Mouse (Mus musculus) ovary, postnatal 36 days (tissue): ENCODE data around the gene Nfatc4.
A peak's percentile ranks its signal among the peaks of the same experiment; 100 is the strongest.

Experiments
- DNase-seq: peaks from one replicate; pipeline ENCODE4 v3.0.0; 2022; ENCODE audit warnings: low spot score, mixed read lengths

Nfatc4 gene

DNA sequence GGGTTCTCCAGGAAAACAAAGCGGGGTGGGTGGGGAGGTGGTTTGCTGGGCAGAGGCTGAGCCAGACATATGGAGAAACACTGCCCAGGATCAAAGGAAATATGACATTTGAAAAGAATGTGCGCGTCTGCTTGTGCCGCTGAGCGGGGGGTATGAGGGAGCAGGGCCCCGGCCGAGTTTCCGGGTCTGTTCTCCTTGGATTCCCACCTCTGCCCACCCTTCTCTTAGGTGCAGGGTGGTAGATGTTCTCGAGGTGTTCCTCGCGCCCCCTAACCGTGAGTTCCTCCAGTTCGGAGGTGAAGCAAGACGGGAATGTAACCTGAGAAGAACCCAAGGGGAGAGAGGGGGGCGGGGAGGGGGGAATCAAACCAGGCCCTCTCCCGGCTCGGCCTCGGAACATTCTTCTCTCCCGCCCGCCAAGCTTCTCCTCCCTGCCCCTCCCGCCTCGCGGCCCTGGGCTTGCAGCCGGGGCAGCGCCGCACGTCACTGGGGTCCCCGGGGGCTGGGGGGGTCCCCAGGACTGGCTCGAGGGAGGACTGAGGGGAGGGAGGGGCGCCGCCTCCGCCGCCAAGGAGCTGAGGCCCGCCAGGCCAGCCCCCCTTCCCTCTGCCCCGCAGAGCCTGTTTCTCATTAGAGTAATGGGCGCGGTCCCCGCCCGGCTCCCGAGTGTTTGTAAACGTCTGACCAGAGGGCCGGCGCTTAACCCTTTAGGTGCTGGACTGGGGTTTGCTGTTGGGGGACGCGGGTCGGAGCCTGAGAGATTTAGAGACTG lies at the start of gene Nfatc4:
Nfatc4 (plus strand) TSS at position 154 of the 772 bp plus-strand sequence.
- peak; percentile 82 for DNase-seq

DNA sequence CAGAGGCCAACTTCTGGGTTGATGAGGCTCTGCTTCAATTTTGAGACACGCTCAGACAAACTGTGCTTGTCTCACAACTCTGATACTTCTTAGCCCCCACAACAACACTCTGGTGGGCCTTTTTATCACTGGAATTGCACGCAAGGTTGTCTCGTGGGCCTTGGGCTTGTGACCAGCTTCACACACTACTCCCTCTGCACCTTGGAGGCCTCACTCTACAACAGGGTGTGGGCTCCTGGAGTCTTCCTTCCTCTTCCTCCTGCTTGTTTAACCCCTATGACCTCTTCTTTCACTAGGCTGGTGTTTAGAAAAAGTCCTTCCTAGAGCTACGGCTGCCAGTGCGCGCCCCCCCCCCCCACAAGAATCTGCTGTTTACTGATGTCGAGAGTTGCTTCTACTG lies 46.2 kb upstream of the Nfatc4 start:
- no peak for DNase-seq

DNA sequence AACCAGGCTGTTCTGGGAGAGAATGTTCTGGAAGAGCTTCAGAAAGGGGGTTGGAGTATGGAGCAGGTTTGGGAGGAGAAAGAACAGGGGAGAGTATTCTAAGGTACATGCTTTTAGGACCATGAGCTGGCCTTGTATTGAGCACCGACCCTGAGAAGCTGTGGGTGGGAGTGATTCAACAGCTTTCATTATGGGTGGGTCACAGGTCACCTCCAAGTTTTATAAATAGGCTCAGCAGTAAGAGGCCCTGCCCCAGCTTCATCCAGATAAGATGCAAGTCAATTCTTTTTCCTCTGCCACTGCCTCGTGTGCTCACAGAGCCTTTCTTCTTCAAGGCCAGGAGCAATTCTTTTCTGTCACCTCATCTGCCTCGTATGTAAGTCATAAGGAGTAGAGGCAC lies 45.8 kb upstream of the Nfatc4 start:
- no peak for DNase-seq

DNA sequence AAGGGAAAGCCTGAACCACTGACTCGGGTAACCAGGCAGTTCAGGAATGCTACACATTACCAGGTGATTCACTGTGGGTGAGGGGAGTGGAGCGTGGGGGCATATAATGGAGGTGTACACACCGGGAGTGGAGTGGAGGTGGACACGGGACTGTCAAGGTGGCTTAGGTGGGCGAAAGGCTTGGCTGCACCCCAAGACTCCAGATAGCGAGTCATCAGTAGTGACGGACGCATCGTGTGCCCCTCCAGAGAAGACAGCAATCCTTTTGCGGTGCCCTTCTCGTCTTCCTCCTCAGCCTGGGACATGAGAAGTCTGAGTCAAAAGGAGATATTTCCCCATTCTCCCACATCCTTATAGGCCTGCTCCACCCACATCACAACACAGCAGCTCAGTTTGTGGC lies 45.1 kb upstream of the Nfatc4 start:
- no peak for DNase-seq

DNA sequence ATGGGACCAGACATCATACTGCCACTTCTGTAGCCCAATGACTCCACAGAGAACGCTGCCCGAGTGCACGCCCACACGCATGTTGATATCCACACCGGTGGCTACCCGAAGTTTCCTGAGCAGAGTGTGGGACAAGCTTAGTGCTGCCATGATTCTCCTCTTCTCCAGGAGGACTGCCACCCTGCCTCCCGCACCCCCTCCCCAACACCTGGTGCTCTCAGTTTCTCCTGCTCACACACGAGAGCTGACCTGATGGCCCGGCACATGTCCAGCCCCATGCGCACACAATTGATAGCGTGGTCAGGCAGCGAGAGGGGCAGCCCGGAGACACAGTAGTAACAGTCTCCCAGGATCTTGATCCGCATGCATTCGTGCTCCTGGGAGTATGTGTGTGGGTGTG lies 44.3 kb upstream of the Nfatc4 start:
- no peak for DNase-seq

DNA sequence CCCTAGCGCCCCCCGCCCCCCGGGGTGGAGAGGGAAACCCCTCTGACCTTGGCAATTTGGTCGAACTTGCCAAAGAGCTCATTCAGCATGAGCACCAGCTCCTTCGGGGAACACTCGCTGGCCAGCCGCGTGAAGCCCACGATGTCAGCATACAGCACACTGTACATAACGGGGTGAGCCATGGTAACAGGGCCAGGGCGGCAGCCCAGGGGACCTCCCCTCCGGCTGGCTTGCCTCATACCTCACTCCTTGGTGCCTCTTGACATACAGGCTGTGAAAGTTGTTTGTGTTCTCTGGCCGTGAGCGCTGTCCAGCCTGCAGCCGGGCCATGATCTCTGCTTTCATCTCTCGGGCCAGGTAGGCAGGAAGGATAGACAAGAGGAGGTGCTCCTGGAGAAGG lies 43.3 kb upstream of the Nfatc4 start:
- DNase-seq: no peak

DNA sequence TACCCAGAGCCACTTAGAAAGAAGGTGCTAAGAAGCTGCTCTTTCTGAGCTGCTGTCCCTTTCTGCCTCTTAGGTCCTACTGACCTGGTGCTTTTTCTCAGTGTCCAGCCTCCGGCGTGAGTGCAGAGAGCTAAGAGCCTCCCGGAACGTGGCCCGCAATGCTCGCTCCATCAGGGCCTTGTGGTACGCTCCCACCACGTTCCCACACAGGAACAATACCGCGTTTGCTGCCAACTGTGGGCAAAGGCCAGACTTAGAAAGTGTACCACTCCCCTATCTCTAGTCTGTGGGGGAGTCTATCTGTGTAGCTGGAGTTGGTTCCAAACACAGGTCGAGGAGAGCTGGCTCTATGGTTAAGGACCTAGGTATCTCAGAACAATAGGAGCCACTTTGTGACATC lies 42.2 kb upstream of the Nfatc4 start:
- no peak for DNase-seq

DNA sequence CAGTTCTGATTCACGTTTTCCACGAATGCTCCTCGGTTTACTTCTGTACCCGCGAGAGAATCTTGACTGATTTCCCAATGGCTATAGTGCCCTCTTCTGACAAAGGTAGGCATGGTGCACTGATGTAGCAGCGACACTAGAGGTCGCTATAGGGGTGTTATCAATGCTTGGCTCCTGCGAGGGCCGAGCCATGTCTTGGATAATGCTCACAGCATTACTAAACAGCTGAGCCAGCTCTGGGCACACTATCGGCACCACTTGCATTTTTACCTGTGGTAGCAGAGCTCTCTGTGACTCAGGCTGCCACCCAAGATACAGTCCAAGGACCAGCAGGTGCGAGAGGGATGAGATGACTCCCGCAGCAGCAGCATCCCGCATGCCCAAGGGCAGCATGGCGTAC lies 41.6 kb upstream of the Nfatc4 start:
- peak; percentile 36 for DNase-seq

DNA sequence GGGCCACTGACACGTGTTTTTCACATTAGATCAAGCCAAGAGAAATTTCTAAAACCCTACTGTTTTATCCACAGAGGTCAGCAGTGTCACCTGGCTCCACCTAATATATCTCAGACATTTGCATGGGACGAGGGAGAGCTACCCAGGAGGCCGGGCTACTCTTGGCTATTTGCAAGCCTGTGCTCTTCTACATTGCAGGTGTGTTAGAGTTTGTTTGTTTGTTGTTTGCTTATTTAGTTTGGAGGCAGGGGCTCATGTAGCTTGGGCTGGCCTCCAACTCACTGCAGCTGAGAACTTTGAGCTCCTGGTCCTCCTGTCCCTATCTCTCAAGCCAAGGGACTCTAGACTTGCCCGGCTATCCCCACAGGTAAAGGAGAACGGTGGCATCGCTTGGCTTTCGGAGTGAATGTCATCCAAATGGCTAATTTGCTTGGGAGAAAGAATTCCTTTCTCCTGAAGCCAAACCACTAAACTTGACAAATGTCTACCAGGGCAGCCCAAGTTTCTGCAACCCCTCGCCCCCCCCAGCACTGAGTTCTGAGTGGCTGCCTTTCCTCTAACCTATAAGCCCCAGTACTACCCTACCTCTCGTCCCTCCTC lies 40.5 kb upstream of the Nfatc4 start:
- no peak for DNase-seq

DNA sequence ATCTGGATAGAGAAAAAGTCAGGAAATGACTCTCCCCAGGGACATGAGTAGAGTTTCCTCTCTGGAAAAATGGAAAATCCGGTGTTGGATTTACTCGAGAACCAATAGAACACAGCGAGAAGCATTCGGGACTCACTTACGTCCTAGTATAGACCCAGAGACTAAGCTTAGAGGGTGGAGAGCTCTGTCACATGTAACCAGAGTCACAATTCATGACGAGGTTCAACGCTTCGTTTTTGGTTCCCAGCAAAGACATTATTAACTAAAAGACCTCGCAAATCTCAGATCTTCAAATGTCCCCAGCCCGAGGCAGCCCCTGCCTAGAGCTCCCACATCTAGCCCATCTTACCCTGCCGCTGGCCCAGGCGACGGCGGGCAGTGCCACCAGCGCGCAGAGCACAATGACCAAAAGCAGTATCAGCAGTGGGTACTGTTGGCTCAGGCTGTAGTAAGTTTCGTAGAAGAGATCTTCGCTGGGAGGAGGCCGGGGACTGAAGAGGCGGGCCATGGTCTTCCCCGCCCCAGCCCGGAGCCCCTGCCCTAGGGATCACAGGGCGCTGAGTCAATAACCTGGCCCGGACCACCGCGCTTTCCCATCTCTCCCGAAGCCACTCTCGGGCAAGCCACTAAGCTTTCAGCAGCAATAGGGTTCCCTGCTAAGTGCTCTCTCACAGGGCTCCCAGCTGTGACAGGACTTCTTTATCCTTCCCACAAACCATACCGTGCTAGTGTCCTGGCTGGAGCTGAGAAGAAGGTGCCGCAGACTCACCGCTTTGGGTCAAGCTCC lies 39.6 kb upstream of the Nfatc4 start:
- DNase-seq: no peak

DNA sequence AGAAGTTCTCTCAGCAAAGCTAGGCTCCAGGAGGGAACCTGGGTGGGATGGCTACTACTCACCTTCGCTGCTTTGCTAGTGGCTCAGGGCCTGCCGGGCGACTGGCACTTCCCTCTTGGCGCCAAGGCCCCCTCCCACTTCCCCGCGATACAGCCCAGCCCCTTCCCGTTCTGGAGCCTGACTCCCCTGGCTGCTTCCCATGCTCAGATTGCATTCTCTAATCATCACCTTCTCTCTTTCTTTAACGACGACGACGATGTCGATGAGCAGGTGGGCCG lies 39.0 kb upstream of the Nfatc4 start, which contains the start of gene Adcy4:
Adcy4 (minus strand) TSS at position 138 of the 278 bp plus-strand sequence.
- no peak for DNase-seq

DNA sequence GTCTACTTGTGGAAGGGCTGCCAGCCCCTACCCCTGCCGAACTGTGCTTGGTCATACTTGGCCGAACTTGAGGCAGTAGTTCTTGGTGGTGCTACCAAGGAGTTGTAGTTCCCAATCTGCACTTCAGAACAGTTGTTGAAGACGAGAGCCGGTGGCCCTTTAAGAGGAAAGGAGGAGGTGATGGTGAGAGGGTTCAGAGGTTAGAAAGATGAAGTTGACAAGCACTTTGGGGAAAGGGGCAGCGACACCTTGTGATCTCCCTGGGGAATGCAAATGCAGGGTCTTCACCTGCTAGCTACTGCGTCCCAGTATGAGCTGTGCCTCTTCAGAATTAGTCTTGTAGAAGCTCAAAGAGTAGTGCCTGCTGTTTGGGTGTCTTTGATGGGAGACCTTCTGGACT lies 37.7 kb upstream of the Nfatc4 start:
- DNase-seq: no peak

DNA sequence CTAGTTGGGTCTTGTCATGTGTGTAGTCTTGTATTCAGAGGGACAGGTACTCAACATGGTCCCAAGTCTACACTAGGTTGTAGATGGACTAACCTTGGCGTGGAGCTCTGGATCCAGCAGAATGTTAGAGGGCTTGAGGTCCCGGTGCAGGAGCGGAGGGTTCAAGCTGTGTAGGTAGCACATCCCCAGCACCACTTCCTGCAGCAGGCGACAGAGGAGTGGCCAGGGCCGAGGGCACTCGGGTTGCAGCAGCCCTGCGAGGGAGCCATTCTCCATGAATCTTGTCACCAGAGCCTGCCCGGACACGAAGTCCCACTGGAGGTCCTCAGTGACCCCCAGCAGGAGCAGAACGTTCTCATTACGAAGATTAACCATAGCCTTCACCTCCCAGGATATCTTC lies 35.2 kb upstream of the Nfatc4 start:
- DNase-seq: no peak

DNA sequence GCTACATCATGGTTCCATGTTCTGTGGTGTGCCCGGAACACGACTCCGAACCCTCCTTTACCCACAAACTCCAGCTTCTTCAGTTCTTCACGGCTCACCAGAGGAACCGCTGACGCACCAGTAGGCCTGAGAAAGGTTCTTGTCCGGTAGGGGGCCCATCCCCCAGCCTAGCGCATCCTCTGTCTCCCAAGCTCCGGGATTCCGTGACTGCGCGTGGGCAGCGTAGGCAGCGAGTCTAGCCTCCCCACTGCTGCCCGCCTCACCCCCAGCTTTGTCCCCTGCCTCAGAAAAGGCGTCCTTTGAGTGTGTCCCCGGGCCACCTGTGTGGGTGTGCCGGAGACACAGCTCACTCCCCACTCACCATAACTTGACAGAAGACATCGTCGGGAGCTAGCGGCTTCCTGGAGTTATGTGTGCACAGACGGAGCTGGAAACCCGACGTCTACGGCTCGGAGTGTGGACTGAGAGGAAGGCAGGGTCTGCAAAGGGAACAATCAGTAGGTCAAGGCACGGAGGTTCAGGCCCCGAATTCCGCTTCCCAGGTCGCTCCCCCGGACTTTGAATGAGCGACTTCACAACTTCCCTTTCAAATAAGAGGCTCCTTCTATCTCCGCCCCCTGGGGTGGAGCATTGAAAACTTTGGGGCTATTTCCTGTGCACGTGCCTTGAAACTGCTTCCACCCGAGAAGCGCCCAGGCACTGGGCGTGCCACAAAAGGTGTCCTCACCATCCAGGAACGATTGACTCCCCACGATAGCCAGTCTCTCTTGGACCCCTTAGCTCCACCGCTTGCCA lies 34.5 kb upstream of the Nfatc4 start, which contains the start of gene Ripk3:
Ripk3 (minus strand) TSS at position 610 of the 795 bp plus-strand sequence.
- DNase-seq: no peak

DNA sequence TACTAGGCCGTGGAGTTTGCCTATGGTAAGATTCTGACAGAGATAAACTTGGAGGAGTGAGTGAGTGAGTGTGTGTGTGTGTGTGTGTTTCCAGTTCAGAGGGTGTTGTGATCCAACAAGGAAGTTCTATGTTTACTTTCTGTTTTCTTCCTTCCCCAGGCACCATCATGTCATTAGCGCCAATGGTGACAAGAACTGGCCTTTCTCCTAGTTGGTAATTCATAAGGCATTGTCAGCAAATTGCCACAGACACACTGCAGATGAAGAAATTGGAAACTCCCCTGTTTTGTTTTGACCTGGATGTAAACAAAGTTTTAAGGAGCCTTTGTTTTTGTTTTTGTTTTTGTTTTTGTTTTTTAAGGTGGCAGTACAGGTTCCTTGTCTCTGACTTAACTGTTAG lies 29.5 kb upstream of the Nfatc4 start:
- DNase-seq: no peak

DNA sequence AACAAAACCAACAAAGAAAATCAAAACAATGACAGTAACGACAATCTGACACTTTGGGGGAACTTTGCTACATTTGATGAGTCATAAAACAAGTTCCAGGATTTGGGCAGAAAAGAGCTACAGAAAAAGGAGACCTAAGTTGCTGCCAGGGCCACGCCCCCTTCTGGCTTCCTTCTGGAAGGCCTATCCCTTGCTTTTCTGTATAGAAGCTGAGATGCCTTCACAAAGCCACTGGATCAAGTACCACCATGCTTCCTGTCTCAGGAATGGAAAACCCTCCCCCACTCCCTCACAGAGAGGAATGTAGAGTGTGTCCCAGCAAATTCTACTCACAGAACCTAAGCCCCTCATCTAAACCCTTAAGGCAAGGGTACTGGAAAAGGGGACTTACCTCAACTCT lies 29.0 kb upstream of the Nfatc4 start:
- no peak for DNase-seq

DNA sequence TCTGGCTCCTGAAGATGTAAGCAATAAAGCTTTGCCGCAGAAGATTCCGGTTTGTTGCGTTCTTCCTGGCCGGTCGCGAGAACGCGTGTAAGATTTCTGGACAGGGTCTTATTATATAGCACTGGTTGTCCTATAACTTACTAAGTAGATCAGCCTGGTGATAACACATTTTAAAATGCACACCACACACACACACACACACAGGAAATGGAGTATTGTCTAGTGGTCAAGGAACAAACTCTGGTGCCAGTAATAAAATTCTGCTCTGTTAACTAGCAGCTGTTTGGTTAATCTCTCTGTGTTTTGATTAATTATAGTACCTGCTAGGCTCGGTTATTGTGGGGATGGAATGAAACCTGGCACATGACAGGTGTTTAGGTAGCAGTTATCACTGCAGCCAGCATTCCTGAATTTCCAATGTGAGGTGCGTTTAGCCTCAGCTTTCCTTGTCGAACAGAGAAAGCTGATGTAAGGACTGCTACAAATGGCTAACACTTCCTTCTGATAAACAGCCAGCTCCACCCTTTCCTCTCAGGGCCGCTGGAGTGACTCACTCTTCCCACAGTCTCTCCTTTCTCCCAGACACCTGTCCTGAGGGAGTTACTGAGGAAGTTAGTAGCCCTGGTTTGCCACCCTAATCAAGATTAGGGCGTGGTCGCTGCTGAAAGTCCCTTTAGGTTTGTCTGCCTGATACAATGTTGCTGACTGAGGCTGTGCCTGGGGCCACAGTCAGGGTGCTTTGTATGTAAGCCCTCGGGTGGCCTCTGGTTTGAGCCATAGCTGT lies 27.4 kb upstream of the Nfatc4 start:
- no peak for DNase-seq

DNA sequence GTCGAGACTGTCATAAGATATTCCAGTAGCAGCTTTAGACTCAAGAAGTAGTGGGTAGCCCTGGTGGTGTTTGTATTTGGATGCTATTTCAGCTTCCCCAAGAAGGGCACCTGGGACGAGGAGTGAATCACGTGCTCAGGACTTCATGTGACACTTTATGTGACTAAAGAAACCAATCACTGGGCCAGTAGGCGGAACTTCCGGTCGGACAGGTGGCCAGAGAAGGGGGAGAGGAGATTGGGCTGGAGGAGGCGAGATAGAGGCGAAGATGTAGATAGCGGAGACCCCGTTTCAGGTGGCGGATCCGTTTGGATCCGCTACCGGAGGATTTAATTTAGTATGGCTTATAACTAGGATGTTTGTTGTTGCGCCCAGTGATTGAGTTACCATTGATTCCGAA lies 8.1 kb upstream of the Nfatc4 start:
- DNase-seq: peak; percentile 63

DNA sequence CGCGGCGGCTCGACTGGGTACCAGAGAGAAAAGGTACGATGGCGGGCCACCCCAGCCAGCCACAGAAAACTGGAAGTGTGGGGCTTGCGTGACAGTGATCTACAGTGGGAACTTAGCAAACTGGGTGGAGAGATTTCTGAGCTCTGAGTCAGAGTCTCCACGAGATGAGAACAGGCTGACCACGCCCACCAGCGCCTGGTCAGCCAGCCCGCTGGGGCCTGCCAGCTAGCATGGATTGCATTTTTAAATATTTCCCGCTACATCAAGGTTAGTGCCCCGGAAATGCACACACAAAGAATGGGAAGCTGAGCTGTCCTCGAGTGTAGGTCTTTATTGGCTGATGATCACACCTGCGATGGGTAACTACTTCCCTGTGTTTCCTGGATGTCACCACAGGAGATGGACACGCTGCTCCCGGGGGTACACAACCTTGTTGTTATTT lies 7.6 kb upstream of the Nfatc4 start:
- DNase-seq: peak; percentile 57

DNA sequence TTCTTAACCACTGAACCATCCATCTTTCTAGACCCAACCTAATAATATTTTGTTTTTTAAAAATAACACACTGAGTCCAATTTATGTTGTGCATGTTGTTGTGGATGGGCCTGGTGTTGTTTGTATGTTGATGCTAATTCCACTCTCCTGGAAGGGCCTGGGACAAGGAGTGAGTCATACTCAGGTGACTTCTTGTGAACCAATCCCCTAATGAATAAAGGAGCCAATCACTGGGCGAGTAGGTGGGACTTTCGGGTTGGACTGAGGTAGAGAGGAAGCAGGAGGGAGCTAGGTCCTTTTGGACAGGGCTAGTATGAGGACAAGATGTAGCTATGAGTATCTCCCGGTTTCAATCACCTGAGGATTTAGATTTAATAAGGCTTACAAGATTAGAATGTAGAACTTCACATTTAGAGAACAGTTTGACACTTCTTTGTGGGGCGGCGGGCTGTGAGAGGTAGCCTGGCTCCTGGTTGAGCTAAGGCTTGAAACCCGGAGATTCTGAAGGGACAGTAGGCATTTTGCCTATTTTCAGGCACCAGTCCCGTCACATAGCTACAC lies 3.0 kb upstream of the Nfatc4 start:
- DNase-seq: no peak

DNA sequence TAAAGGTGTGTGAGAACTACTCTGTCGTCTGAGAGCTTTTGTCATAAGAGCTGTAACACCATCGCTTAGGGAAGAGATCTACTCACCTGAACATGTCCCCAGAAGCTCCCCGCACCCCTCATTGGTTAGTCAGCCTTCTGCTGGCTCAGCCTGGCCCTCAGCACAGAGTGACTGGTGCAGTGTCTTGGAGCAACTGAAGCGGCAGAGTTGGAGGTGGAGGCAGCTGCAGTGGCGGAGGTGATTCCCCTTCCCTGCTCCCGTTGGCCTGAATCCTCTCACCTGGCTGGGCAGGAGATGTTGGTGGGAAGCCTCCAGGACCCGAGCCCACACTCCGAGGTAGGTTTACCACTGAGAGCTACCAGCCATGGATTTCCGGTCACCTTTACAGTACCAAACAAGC lies 2.4 kb upstream of the Nfatc4 start:
- no peak for DNase-seq
